Mouse (Mus musculus) R1 (cell line): ENCODE measurements at regions not wholly inside any gene's neighbourhood (a gene's known extent, or its start where the extent isn't known, plus 50 kb on each side); places are given as distances from the start of the nearest gene placed in this dataset.

Source experiments
- DNase-seq: peaks from one replicate; pipeline ENCODE4 v3.0.0-alpha.2; 2018; ENCODE audit warnings: low read depth, low spot score

- DNase-seq = no peak
Measured at GRCm38 (mm10) chr10:99902280-99903231, 112.9 kb upstream of the Kitl start.

- no peak for DNase-seq
Measured at GRCm38 (mm10) chr10:99900955-99901835, 114.2 kb upstream of the Kitl start.

- no peak for DNase-seq
Measured at GRCm38 (mm10) chr10:99893999-99894398, 121.4 kb upstream of the Kitl start.

GRCm38 (mm10) chr10:99891899-99892298 lies 123.5 kb upstream of the Kitl start:
- no peak for DNase-seq

- DNase-seq = no peak
Measured at GRCm38 (mm10) chr10:99881901-99882300, 122.4 kb upstream of the Csl start.

GRCm38 (mm10) chr10:99879362-99879761 lies 119.9 kb upstream of the Csl start:
- no peak for DNase-seq

GRCm38 (mm10) chr10:99864711-99865110 lies 105.3 kb upstream of the Csl start:
- DNase-seq = no peak

- no peak for DNase-seq
Measured at GRCm38 (mm10) chr10:99860322-99861089, 101.0 kb upstream of the Csl start.

GRCm38 (mm10) chr10:99844110-99844509 lies 84.7 kb upstream of the Csl start:
- no peak for DNase-seq

GRCm38 (mm10) chr10:99841167-99841843 lies 81.8 kb upstream of the Csl start:
- peak; percentile 45 for DNase-seq

GRCm38 (mm10) chr10:99840179-99840876 lies 80.9 kb upstream of the Csl start:
- DNase-seq = no peak

- no peak for DNase-seq
Measured at GRCm38 (mm10) chr10:99836835-99837412, 77.5 kb upstream of the Csl start.

- DNase-seq = no peak
Measured at GRCm38 (mm10) chr10:99834905-99835633, 75.6 kb upstream of the Csl start.

- DNase-seq = no peak
Measured at GRCm38 (mm10) chr10:99829974-99830373, 70.5 kb upstream of the Csl start.

- no peak for DNase-seq
Measured at GRCm38 (mm10) chr10:99827476-99827875, 68.0 kb upstream of the Csl start.

GRCm38 (mm10) chr10:99825881-99826280 lies 66.4 kb upstream of the Csl start:
- DNase-seq = no peak

GRCm38 (mm10) chr10:99812069-99812650 lies 52.7 kb upstream of the Csl start:
- DNase-seq = no peak

GRCm38 (mm10) chr10:99811430-99811829 lies 52.0 kb upstream of the Csl start:
- no peak for DNase-seq
